Mouse (Mus musculus): ENCODE measurements around the gene Rpl37. TPM values are rescaled to one million over a fixed set of nuclear protein-coding genes. Genes with fewer than 3 reads are reported as not detected.

Rpl37 gene
- total and polyA plus RNA-seq, 2 experiments: 282 to 386 TPM

GRCm38 (mm10) chr15:5165121-5165773 lies 48.8 kb downstream of the Rpl37 start:
- Histone ChIP-seq H3K9ac (ENCODE audit: low read depth, low read length) (no peak overlapping the region), H3K36me3 (ENCODE audit: control insufficient read depth, insufficient read depth, low read length) (peaks cover 25% of the 10 kb centered on the region), H3K4me1 (ENCODE audit: control insufficient read depth, insufficient read depth, low read length) (no peaks in the 10 kb centered on the region), H3K27ac (replicated peaks; ENCODE audit: insufficient read depth, low read depth, low read length) (no peak overlapping the region), H3K27me3 (ENCODE audit: control insufficient read depth, insufficient read depth, low read length) (no peaks in the 10 kb centered on the region), H3K79me2 (ENCODE audit: control insufficient read depth, insufficient read depth, low read length) (no peaks in the 10 kb centered on the region; the same call in 1 of the 2 replicates), H3K4me3 (ENCODE audit: insufficient read depth, low read depth, low read length) (no peak overlapping the region)
- WGBS: 92% methylated on average over 12 of the region's 12 CpGs
- TF ChIP-seq CTCF (IDR thresholded peaks at IDR 0.05; ENCODE audit: low read depth, low read length) (no peak), POLR2A (IDR thresholded peaks at IDR 0.05; ENCODE audit: extremely low read depth, insufficient read depth, low read length) (no peak)
- no peak for DNase-seq (ENCODE audit: extremely low read depth, low read depth, low spot score)

Other genes starting within 250 kb of the Rpl37 start
- gene Mroh2b, start 217.9 kb upstream of the Rpl37 start, total RNA-seq (2014; rRNA removed): not detected in 2 replicates
- gene Mroh2b, start 217.9 kb upstream of the Rpl37 start, polyA plus RNA-seq (2012; rRNA removed): not detected in 2 replicates
- 0.46 and 0.94 TPM in 2 replicates for gene C7, start 52.9 kb upstream of the Rpl37 start, total RNA-seq (2014; rRNA removed)
- 0.11 and 0.22 TPM in 2 replicates for gene C7, start 52.9 kb upstream of the Rpl37 start, polyA plus RNA-seq (2012; rRNA removed)
- gene Card6, start 8.1 kb upstream of the Rpl37 start, total RNA-seq (2014; rRNA removed): 6.8 and 7.5 TPM in 2 replicates
- gene Card6, start 8.1 kb upstream of the Rpl37 start, polyA plus RNA-seq (2012; rRNA removed): 2.5 TPM in 2 replicates
- gene Prkaa1, start 27.2 kb downstream of the Rpl37 start, total RNA-seq (2014; rRNA removed): 6.3 and 7.8 TPM in 2 replicates
- 1.8 and 1.9 TPM in 2 replicates for gene Prkaa1, start 27.2 kb downstream of the Rpl37 start, polyA plus RNA-seq (2012; rRNA removed)
- 24.6 and 34.7 TPM in 2 replicates for gene Ttc33, start 68.9 kb downstream of the Rpl37 start, total RNA-seq (2014; rRNA removed)
- 3.7 and 3.9 TPM in 2 replicates for gene Ttc33, start 68.9 kb downstream of the Rpl37 start, polyA plus RNA-seq (2012; rRNA removed)
- 0.09 and 0.40 TPM in 2 replicates for gene Ptger4, start 127.5 kb downstream of the Rpl37 start, total RNA-seq (2014; rRNA removed)
- 0.32 and 0.65 TPM in 2 replicates for gene Ptger4, start 127.5 kb downstream of the Rpl37 start, polyA plus RNA-seq (2012; rRNA removed)

All from liver, adult 2 months (tissue).